Mouse (Mus musculus): Measurements from ENCODE around the gene Myo1a.
"Not testable (repeated sequence)": the region's sequence is repeated elsewhere in the genome, so short reads cannot be mapped to it uniquely, and the experiment has no call there.

Myo1a gene

DNA sequence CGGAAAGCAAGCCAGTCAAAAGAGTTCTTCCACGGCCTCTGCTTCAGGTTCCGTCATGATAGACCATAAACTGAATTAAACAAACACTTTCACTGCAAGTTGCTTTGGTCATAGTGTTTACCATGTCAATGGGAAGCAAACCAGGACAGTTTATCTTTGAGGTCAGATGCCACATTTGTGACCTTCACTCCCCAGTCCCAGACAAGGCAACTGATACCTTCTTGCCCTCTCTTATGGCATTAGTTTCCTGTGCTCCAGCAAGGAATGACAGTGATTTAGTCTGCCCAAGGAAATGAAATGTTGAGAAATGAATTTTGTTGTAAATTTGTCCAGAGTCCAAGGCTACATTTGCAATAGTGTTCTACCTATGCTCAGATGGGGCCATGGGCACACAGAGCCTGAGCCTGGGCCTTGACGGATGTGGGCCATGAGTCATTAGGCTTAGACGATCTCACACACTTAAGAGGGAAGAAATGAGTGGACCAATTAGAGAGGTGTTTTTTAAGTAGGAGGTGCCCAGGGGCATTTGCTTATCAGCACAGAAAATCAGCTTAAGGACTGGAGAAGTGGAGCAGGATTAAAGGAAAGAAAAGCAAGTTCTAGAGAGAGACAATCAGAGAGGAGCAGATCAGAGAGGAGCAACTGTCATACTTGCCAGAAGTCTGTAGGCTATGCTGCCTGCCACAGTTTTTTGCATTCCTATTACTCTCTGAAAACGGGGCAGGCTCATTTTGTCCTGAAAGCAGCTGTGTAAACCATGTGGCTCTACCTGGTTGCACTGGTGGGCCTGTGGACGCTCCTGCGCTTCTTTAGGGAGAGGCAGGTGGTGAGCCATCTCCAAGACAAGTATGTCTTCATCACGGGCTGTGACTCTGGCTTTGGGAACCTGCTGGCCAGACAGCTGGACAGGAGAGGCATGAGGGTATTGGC is 54.5 kb downstream of the Myo1a start, which contains the start of the genes Rdh1 and Rdh16f1:
Rdh1 (plus strand) TSS at position 541 of the 930 bp plus-strand sequence.
Rdh16f1 (plus strand) TSS at position 607 of the 930 bp plus-strand sequence.
- no peak for ATAC-seq (ENCODE audit: low TSS enrichment)

DNA sequence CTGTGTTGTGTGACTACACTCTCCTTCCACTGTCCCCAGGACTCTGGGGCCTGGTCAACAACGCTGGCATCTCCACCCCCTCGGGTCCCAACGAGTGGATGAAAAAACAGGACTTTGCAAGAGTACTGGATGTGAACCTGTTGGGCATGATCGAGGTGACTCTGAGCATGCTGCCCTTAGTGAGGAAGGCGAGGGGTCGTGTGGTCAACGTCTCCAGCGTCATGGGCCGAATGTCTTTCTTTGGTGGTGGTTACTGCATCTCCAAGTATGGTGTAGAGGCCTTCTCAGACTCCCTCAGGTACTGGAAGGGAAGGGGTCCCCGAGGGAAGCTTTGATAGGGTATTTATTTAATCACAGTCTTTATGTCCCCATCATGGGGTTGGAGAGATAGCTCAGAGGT is 58.0 kb downstream of the Myo1a start:
- ATAC-seq (ENCODE audit: low TSS enrichment) = not testable (repeated sequence)

DNA sequence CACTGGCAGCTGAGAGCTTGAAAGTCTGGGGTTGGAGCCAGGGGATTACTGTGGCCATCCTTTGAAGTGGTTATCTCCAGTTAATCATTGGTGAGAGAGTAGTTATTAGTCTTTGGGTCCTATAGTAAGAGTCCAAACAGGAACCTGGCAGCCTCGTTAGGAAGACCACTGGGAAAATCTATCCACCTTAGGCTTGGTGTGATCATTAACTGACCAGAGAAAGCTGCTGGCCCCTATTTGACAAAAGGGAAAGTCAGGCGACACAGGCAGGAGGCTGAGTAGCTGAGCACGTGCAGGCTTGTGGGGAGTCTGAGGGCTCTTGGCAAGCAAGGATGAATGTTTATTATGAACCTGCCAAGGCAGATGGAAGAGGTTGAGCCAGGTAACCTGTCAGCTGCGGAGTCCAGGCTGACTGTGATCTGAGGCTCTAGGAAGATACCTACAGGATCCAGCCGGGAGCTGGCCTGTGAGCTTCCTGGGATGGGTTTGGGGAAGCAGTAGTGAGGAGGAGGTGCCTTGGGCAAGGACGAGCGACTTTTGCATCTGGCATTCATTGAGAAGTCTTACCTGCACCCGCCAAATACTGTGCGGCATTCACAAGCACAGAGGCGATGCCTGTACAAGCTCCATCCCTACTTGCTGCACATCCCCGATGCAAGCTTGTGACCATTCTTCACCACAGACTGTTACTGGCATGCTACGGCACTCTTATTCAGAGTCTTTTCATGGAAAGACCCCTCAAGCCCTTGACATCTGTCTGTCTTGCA is 59.1 kb downstream of the Myo1a start:
- ATAC-seq (ENCODE audit: low TSS enrichment) = no peak

DNA sequence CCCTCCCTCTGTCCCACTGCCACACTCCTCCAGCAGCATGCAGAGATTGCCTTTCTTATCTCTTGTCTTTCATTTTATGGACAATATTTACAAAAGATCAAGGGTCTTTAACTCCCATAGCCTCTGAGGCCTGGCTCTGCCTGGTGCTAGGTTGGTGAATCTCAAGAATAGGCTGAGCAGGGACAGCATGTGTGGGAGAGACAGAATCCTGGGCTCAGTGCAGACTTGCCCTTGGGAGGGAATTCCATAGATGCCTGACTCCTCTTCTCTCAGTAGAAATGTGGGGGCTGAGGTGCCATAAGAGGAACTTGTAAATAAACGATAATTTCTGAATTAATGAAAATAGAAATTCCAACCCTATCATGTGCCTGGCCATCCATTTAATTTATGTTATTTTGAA is 61.6 kb downstream of the Myo1a start:
- ATAC-seq (ENCODE audit: low TSS enrichment) = no peak

Measured in frontal cortex, adult (tissue).